Mouse (Mus musculus) brain, embryonic 14.5 days (tissue): Measurements from ENCODE around the gene Fau. TPM values are rescaled to one million over a fixed set of nuclear protein-coding genes. Genes with fewer than 3 reads are reported as not detected.

Experiments
- DNase-seq: peaks from one replicate; pipeline ENCODE4 v3.0.0-alpha.2; 2011; ENCODE audit warnings: low read depth
- CTCF ChIP-seq: fragments of 200-500 bp; IDR thresholded peaks from 2 replicates; pipeline ENCODE4 v1.5.1; 2012; ENCODE audit warnings: inconsistent platforms, mild to moderate bottlenecking, moderate library complexity, borderline replicate concordance; ENCODE audit not compliant: insufficient read depth, insufficient read length; ENCODE audit errors: extremely low read depth
- POLR2A ChIP-seq: fragments of 200-500 bp; IDR thresholded peaks from 2 replicates; pipeline ENCODE4 v1.6.1; 2012; ENCODE audit warnings: mild to moderate bottlenecking, inconsistent platforms, borderline replicate concordance; ENCODE audit not compliant: poor library complexity, insufficient read depth, insufficient read length, severe bottlenecking; ENCODE audit errors: extremely low read depth
- polyA plus RNA-seq: library from polyadenylated mRNA; depleted of rRNA; stranded (reverse); fragments of >200 nt; gene quantifications from 2 replicates; pipeline ENCODE4 v1.2.3, GENCODE M21; 2012; rRNA removed

Fau gene
- polyA plus RNA-seq = 1,255 and 1,497 TPM in 2 replicates

GRCm38 (mm10) chr19:6057313-6058096, at the start of gene Fau, which contains the start of gene Mrpl49:
TSS of gene Fau (plus strand) at chr19:6057844.
TSS of gene Mrpl49 (minus strand) at chr19:6057785.
- DNase-seq = peak; percentile 99
- TF ChIP-seq CTCF = no peak
- TF ChIP-seq POLR2A = peak; percentile 79; the same call in 1 of the 2 replicates

GRCm38 (mm10) chr19:6009137-6009536, 48.5 kb upstream of the Fau start:
- DNase-seq = no peak
- TF ChIP-seq POLR2A (no peak), CTCF (no peak)

- no peak for DNase-seq
- no peak for TF ChIP-seq CTCF
- TF ChIP-seq POLR2A = no peak
Measured at GRCm38 (mm10) chr19:6013691-6014090, 44.0 kb upstream of the Fau start.

- no peak for TF ChIP-seq POLR2A
- DNase-seq = peak; percentile 31
Measured at GRCm38 (mm10) chr19:6014991-6015510, 42.6 kb upstream of the Fau start.

GRCm38 (mm10) chr19:6015511-6016315, 41.9 kb upstream of the Fau start, which contains the start of gene Capn1:
TSS of gene Capn1 (minus strand) at chr19:6015897.
- TF ChIP-seq CTCF (0 out of 2 replicates have a peak, but pooled peaks have one; percentile 14), POLR2A (no peak)
- DNase-seq = peak; percentile 67

GRCm38 (mm10) chr19:6016532-6016931, 41.1 kb upstream of the Fau start:
- TF ChIP-seq POLR2A (no peak), CTCF (peak; percentile 23; the same call in 1 of the 2 replicates)
- peak; percentile 49 for DNase-seq

GRCm38 (mm10) chr19:6018142-6019089, 39.2 kb upstream of the Fau start:
- TF ChIP-seq CTCF (peak; percentile 87), POLR2A (no peak)
- peak; percentile 89 for DNase-seq

GRCm38 (mm10) chr19:6020276-6020675, 37.4 kb upstream of the Fau start:
- DNase-seq = no peak
- TF ChIP-seq POLR2A (no peak), CTCF (no peak)

GRCm38 (mm10) chr19:6023059-6023458, 34.6 kb upstream of the Fau start:
- no peak for TF ChIP-seq CTCF
- DNase-seq = no peak

- no peak for DNase-seq
- TF ChIP-seq CTCF (no peak), POLR2A (no peak)
Measured at GRCm38 (mm10) chr19:6023930-6024329, 33.7 kb upstream of the Fau start.
